Mouse (Mus musculus) heart, embryonic 10.5 days (tissue): ENCODE measurements at regions not wholly inside any gene's neighbourhood (a gene's known extent, or its start where the extent isn't known, plus 50 kb on each side); places are given as distances from the start of the nearest gene placed in this dataset.
A peak's percentile ranks its signal among the peaks of the same experiment; 100 is the strongest.

Experiments used
- DNase-seq: peaks from one replicate; pipeline ENCODE4 v3.0.0-alpha.2; 2017; ENCODE audit warnings: low spot score
- H3K27ac ChIP-seq: fragments of 300-500 bp; sonication (generic); 2 replicates; pipeline ENCODE4 v1.5.1; 2016; ENCODE audit warnings: mild to moderate bottlenecking
- H3K27me3 ChIP-seq: fragments of 300-500 bp; sonication (generic); 2 replicates; pipeline ENCODE4 v1.6.1; 2016; ENCODE audit warnings: mild to moderate bottlenecking; ENCODE audit not compliant: poor library complexity, insufficient read depth, severe bottlenecking
- H3K36me3 ChIP-seq: fragments of 300-500 bp; sonication (generic); 2 replicates; pipeline ENCODE4 v1.6.1; 2016; ENCODE audit warnings: mild to moderate bottlenecking, moderate library complexity
- H3K4me1 ChIP-seq: fragments of 300-500 bp; sonication (generic); 2 replicates; pipeline ENCODE4 v1.6.1; 2016; ENCODE audit warnings: mild to moderate bottlenecking
- H3K4me3 ChIP-seq: fragments of 300-500 bp; sonication (generic); 2 replicates; pipeline ENCODE4 v1.5.1; 2016; ENCODE audit warnings: mild to moderate bottlenecking, moderate library complexity
- H3K9me3 ChIP-seq: fragments of 300-500 bp; sonication (generic); 2 replicates; pipeline ENCODE4 v1.6.1; 2016; ENCODE audit warnings: mild to moderate bottlenecking, moderate library complexity
- WGBS: fragments of 180-500 bp; shearing (Covaris S2); methylation state at CpG from one replicate; pipeline ENCODE4 v1.1.7; 2016; 5-methylcytosine and 5-hydroxymethylcytosine counted together

GRCm38 (mm10) chr12:12706326-12706920 is 235.3 kb downstream of the Mycn start:
- WGBS, result 94% methylated on average over 14 of the region's 14 CpGs
- no peaks in the 10 kb centered on the region for H3K9me3 ChIP-seq
- no peak overlapping the region for H3K4me3 ChIP-seq
- H3K27ac ChIP-seq, result no peak overlapping the region
- H3K4me1 ChIP-seq, result peaks cover 4% of the 10 kb centered on the region; the same call in 1 of the 2 replicates
- no peak for DNase-seq
- no peaks in the 10 kb centered on the region for H3K27me3 ChIP-seq
- H3K36me3 ChIP-seq, result no peaks in the 10 kb centered on the region

DNA sequence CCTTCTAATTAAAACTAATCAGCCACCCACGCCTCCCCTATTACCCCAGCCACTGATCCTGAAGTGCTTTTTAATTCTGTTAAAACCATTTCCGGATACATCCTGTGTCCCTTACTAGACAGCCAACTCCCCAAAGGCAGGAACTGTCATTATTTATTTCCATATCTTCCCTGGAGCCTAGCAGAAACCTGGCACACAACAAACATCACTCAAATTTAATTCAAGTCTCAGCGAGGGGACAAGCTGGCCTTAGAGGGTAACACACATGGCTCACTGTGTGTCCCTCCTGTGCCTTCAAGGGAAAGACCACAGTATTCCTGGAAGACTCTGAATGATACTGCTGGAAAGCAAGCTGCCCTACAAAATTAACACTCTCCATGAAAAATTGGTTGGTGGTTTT is 240.0 kb downstream of the Mycn start:
- H3K27me3 ChIP-seq, result no peaks in the 10 kb centered on the region
- 65% methylated on average over 3 of the region's 3 CpGs for WGBS
- no peak overlapping the region for H3K4me3 ChIP-seq
- no peaks in the 10 kb centered on the region for H3K9me3 ChIP-seq
- no peak overlapping the region for H3K27ac ChIP-seq
- DNase-seq, result no peak
- H3K4me1 ChIP-seq, result no peaks in the 10 kb centered on the region
- no peaks in the 10 kb centered on the region for H3K36me3 ChIP-seq

DNA sequence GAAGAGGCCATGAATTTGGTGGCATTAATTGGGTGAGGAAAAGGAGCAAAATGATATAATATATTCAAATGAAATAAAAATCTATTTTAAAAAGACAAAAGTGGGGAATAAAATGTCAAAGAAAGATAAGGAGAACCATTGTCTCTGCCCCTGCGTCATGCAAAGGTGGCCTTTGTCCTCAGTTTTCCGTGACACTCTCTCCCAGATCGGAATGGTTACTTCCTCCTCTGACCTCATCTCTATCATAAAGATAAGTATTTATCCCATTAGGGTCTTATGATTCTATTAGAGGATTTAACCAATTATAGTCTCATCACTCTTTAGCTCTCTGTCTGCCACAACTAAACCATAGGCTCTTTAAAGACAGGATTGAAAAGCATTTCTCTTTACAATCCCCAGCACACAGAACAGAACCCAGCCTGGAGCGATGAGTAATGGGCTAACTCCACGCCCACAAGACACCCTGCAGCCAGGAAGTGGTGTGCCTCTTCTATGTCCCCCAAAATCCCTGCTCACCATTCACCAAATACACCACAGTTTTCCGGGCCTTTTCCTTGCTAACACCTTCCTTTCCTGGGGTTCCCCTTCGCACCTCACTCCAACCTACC is 240.6 kb downstream of the Mycn start:
- Histone ChIP-seq H3K27ac (no peak overlapping the region), H3K9me3 (no peaks in the 10 kb centered on the region), H3K27me3 (no peaks in the 10 kb centered on the region), H3K36me3 (no peaks in the 10 kb centered on the region), H3K4me1 (no peaks in the 10 kb centered on the region), H3K4me3 (no peak overlapping the region)
- WGBS, result 67% methylated on average over 7 of the region's 7 CpGs
- no peak for DNase-seq

- Histone ChIP-seq H3K36me3 (no peaks in the 10 kb centered on the region), H3K27me3 (0 out of 2 replicates have a peak, but pooled peaks cover 11% of the 10 kb centered on the region), H3K4me3 (peak overlapping the region; percentile 31), H3K4me1 (peaks cover 17% of the 10 kb centered on the region), H3K9me3 (no peaks in the 10 kb centered on the region), H3K27ac (peak overlapping the region; percentile 69)
- WGBS, result 18% methylated on average over 29 of the region's 29 CpGs
- no peak for DNase-seq
Measured at GRCm38 (mm10) chr12:12693838-12694777, 247.6 kb downstream of the Mycn start.

- Histone ChIP-seq H3K36me3 (no peaks in the 10 kb centered on the region), H3K27ac (no peak overlapping the region), H3K4me1 (peaks cover 31% of the 10 kb centered on the region), H3K27me3 (no peaks in the 10 kb centered on the region), H3K9me3 (no peaks in the 10 kb centered on the region), H3K4me3 (no peak overlapping the region)
- 79% methylated on average over 2 of the region's 2 CpGs for WGBS
- DNase-seq, result no peak
Measured at GRCm38 (mm10) chr12:12687376-12687775, 254.3 kb downstream of the Mycn start.

DNA sequence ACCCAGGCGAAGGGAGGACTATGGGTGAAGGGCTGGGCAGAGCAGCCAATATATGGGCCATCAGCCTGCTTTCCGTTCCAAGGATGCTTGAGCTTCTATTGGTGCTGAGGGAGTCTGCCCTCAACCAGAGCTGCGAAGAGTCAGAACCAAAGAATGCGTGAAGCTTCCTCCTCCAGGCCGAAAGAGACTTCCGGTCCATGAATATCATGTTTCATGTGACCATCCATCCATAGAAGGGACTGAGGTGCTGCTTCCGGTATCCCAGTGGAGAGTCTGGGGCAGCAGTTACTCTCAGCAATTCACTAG is 256.5 kb downstream of the Mycn start:
- 47% methylated on average over 7 of the region's 7 CpGs for WGBS
- peaks cover 53% of the 10 kb centered on the region for H3K4me1 ChIP-seq
- H3K4me3 ChIP-seq, result no peak overlapping the region
- no peaks in the 10 kb centered on the region for H3K9me3 ChIP-seq
- no peaks in the 10 kb centered on the region for H3K27me3 ChIP-seq
- H3K36me3 ChIP-seq, result no peaks in the 10 kb centered on the region
- H3K27ac ChIP-seq, result peak overlapping the region; percentile 75
- no peak for DNase-seq

- no peaks in the 10 kb centered on the region for H3K9me3 ChIP-seq
- H3K27me3 ChIP-seq, result no peaks in the 10 kb centered on the region
- H3K36me3 ChIP-seq, result no peaks in the 10 kb centered on the region
- no peak for DNase-seq
- H3K27ac ChIP-seq, result peak overlapping the region; percentile 75
- WGBS, result 36% methylated on average over 16 of the region's 16 CpGs
- H3K4me1 ChIP-seq, result peaks cover 57% of the 10 kb centered on the region
- H3K4me3 ChIP-seq, result no peak overlapping the region
Measured at GRCm38 (mm10) chr12:12684481-12685216, 257.1 kb downstream of the Mycn start.

GRCm38 (mm10) chr12:12683733-12684470 is 257.8 kb downstream of the Mycn start:
- no peak overlapping the region for H3K4me3 ChIP-seq
- H3K27ac ChIP-seq, result peak overlapping the region; percentile 75
- DNase-seq, result no peak
- H3K9me3 ChIP-seq, result no peaks in the 10 kb centered on the region
- no peaks in the 10 kb centered on the region for H3K36me3 ChIP-seq
- 37% methylated on average over 10 of the region's 10 CpGs for WGBS
- peaks cover 57% of the 10 kb centered on the region for H3K4me1 ChIP-seq
- H3K27me3 ChIP-seq, result no peaks in the 10 kb centered on the region

- Histone ChIP-seq H3K9me3 (no peaks in the 10 kb centered on the region), H3K27me3 (no peaks in the 10 kb centered on the region), H3K4me1 (peaks cover 56% of the 10 kb centered on the region), H3K36me3 (no peaks in the 10 kb centered on the region), H3K4me3 (peak overlapping the region; percentile 50), H3K27ac (peak overlapping the region; percentile 90)
- DNase-seq, result no peak
- 18% methylated on average over 6 of the region's 6 CpGs for WGBS
Measured at GRCm38 (mm10) chr12:12681101-12681500, 260.6 kb downstream of the Mycn start.

DNA sequence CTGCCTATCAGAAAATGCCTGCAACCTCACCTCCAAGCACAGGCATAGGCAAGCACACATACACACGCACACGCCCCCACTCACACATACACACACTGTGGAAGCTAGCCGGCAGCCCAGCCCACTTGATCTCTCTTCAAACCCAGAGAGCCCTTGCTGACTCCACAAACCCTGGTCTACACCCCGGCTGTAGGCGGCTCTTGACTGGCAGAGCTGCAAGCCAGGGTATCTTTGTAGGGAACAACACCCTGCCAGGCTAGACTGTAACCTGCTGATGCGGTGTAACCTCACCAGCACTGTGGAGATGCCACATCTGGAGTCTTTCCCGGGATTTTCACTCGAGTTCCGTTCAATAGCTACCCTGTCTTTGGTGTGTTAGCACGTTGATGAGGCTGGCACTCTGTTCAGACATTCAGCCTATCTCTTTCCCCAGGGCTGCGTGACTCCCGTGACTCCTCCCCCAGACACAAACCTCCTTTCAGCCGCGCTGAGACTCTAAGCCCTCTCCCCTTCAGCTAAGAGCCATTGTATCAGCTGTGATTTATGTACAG is 261.3 kb downstream of the Mycn start:
- Histone ChIP-seq H3K4me1 (peaks cover 49% of the 10 kb centered on the region), H3K27me3 (no peaks in the 10 kb centered on the region), H3K27ac (peak overlapping the region; percentile 90), H3K4me3 (peak overlapping the region; percentile 50), H3K36me3 (no peaks in the 10 kb centered on the region), H3K9me3 (no peaks in the 10 kb centered on the region)
- 16% methylated on average over 14 of the region's 14 CpGs for WGBS
- DNase-seq, result peak; percentile 81

DNA sequence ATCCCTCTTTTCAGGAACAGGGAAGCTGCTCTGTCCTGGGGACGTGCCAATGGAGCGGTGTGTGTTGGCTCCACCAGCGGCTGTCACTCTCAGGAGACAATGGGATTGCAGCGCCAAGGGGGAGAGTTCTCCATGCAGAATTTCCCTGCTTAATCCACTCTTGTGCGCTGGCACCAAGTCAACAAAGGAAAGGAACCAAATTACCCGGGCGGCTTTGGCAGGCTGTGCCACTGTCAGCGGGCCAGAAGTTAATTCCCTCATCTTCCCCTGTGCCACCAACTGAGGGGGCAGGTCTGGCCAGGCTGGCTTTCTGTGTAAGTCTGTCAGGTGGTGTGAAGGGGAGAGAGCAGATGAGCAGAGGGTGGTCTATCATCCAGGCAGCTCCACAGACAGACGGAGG is 265.0 kb downstream of the Mycn start:
- Histone ChIP-seq H3K27me3 (no peaks in the 10 kb centered on the region), H3K36me3 (no peaks in the 10 kb centered on the region), H3K27ac (no peak overlapping the region), H3K4me1 (peaks cover 28% of the 10 kb centered on the region), H3K4me3 (no peak overlapping the region), H3K9me3 (no peaks in the 10 kb centered on the region)
- 69% methylated on average over 9 of the region's 9 CpGs for WGBS
- no peak for DNase-seq

- H3K9me3 ChIP-seq, result no peaks in the 10 kb centered on the region
- H3K27me3 ChIP-seq, result no peaks in the 10 kb centered on the region
- H3K36me3 ChIP-seq, result no peaks in the 10 kb centered on the region
- no peak for DNase-seq
- no peak overlapping the region for H3K4me3 ChIP-seq
- H3K4me1 ChIP-seq, result peaks cover 16% of the 10 kb centered on the region
- H3K27ac ChIP-seq, result no peak overlapping the region
- 72% methylated on average over 5 of the region's 5 CpGs for WGBS
Measured at GRCm38 (mm10) chr12:12669931-12670330, 271.8 kb downstream of the Mycn start.
